Mouse (Mus musculus): ENCODE results near the gene Neurl3.

- TF ChIP-seq GATA1 (IDR thresholded peaks at IDR 0.05; ENCODE audit: borderline replicate concordance, low read length) (no peak), FLI1 (IDR thresholded peaks at IDR 0.05; ENCODE audit: low read length) (no peak)
These were observed 24.6 kb upstream of the Neurl3 start for GRCm38 (mm10) chr1:36299126-36299525.
